Mouse (Mus musculus) lung, postnatal 25 days (tissue): ENCODE measurements at regions not wholly inside any gene's neighbourhood (a gene's known extent, or its start where the extent isn't known, plus 50 kb on each side); places are given as distances from the start of the nearest gene placed in this dataset.
A peak's percentile ranks its signal among the peaks of the same experiment; 100 is the strongest.
"Not testable (repeated sequence)": the region's sequence is repeated elsewhere in the genome, so short reads cannot be mapped to it uniquely, and the experiment has no call there.

Source experiments
- DNase-seq: peaks from one replicate; pipeline ENCODE4 v3.0.0; 2022; ENCODE audit warnings: low spot score

DNA sequence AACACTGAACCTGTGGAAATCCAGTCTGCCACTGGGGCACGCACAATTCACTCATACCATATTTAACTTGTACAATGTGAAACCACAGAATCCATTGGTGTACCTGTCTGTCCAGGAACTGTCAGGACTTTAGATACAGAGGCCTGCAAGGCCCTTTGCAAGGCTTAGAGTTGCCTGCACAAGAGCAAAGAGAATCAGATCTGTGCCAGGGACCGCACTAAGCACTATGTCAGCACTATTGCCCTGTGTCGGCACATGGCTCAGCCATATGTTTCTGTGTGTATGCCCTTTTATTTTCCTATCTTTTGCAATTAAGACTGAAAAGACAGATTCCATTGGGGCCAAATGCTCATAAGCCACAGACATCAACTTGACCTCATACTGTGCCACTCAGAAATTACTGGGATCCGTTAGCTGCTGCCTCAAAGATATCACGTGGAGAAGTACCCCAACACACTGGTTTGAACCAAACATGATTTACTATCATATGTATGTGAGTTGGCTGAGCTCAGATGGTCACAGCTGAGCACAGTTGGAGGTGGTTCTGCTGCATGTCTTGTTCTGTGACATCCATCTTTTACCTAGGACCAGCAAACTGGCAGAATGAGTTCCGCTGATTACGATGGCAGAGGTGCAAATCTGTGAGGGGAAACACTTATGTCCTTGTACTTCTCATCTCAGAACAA is 181.7 kb upstream of the Prkcq start:
- no peak for DNase-seq

- no peak for DNase-seq
Observed at GRCm38 (mm10) chr2:10998798-10999197, 173.1 kb upstream of the Prkcq start.

DNA sequence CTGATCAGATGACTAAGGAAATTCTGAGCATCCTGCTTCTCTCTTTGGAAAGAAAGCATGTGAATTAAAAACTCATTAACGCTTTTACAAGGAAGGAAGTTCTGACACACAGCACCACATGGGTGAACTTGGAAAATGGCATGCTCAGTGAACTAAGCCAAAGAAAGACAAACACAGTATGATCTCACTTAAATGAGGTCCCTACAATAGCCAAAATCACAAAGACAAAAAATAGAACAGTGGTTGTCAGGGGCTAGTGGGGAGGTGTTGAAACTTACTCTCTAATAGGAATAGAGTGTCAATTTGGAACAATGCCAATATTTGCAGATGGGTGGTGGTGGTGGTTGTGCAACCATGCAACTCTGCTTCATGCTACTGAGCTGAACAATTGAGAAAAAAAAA is 172.7 kb upstream of the Prkcq start:
- peak; percentile 2 for DNase-seq

DNA sequence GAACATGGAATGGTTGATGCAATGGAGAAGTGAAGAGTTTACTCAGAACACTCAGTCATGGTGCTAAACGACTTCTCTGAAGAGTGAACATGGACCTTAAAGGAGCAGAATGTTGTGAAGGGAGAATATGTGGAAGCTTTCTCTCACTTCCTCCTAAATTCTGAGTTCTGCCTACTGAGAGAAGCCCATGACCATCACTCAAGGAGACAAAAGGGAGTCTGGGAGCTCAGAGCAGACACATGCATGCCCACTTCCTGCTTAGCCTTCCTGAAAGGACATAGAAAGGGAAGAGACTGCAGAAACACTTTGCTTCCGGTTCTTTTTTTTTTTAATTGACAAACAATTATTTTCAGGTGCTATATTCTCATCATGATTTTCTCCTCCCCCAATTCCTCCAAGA is 166.1 kb upstream of the Prkcq start:
- no peak for DNase-seq

- DNase-seq, result no peak
Observed at GRCm38 (mm10) chr2:11011041-11011962, 160.6 kb upstream of the Prkcq start.

GRCm38 (mm10) chr2:11012312-11012860 is 159.5 kb upstream of the Prkcq start:
- DNase-seq, result no peak

DNA sequence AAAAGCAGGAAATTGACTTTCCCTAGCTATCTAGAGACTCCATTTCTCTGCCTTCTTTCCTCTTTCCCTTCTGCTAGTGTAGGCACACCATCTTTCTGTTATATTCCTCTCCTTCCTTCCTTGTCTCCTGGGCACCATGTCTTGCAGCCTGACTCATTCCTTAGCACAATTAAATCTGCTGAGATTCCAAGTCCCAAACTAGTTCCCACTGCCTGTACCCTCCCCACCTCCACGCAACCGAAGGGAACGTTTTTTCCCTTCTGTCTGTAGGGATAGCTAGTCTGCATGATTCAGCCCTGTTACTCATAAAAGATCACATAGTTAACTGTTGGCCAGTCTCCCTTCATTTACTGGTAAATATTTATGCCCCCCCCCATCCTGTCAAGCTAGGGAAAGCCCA is 158.8 kb upstream of the Prkcq start:
- DNase-seq, result no peak

DNA sequence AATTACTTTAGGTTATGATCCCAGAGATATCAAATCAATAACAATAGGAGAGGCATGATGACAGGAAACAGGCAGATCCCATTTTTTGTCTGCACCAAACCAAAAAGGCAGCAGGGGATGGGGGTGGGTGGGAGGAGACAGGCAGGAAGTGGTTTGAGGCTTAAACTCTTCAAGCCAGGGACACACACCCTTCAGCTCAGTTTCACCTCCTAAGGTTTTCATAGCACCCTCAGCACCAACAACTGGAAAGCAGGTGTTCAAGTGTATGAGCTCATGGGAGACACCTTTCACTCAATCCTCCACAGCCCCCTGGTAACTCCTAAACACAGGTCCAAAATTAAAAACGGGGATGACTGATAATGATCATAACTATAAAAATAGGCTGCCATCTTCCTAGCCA is 155.5 kb upstream of the Prkcq start:
- DNase-seq, result no peak

DNA sequence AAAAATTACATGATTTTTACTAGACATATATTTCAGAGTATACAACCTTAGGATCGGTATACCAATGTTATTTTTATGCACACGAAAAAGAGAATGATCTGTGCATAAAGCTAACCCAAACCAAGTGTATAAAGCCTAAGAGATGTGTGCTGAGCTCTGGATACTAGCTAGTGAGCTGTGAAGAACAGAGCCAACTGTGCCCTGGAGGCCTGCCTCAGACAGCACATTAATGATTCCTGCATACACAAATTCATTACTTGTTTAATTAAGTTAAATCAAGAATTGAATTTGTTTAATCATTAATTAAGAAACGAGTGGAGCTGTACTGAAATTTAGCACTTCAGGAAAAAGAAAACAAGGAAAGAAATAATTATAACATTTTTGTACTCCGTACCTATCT is 139.0 kb upstream of the Prkcq start:
- no peak for DNase-seq

- DNase-seq, result no peak
Observed at GRCm38 (mm10) chr2:11034178-11034577, 137.7 kb upstream of the Prkcq start.

- DNase-seq, result no peak
Observed at GRCm38 (mm10) chr2:11037343-11037742, 134.6 kb upstream of the Prkcq start.

DNA sequence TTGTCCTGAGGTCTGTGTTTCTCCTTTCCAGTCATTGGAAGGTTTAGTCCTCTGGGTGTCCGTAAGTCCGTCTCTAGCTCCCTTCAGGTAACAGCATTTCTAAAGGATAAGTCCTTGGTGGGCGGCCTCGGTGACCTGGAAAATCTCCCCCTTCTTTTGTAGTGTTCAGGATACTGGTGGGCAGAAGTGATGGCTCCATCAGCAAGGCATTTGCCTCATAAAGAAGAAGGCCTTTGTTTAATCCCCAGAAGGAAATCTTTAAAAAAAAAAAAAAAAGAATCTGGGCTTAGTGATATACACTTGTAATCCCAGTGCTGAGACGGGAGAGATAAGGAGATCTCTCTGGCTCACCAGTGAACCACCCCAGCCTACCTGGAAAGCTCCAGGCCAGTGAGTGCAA is 133.5 kb upstream of the Prkcq start:
- no peak for DNase-seq

GRCm38 (mm10) chr2:11040005-11040404 is 131.9 kb upstream of the Prkcq start:
- DNase-seq, result no peak

GRCm38 (mm10) chr2:11044727-11045274 is 127.1 kb upstream of the Prkcq start:
- no peak for DNase-seq

DNA sequence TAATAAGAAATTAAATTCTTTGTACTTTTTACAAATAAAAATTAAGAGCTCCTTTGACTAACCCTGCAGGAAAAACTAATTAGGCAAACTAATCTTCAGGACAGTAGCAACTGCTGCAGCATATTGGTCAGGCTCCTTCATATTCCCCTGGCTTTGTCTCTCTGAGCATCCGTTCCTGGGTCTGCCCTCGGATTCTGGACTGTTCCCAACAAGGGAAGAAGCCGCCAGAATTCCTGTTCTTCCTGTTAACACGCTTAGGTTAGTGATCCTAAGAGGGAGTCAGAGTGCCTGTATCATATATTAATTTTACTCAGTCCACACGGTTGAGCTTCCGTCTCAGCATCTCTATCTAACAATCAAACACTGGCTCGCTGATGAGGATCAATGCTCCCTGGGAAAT is 120.3 kb upstream of the Prkcq start:
- DNase-seq, result no peak

DNA sequence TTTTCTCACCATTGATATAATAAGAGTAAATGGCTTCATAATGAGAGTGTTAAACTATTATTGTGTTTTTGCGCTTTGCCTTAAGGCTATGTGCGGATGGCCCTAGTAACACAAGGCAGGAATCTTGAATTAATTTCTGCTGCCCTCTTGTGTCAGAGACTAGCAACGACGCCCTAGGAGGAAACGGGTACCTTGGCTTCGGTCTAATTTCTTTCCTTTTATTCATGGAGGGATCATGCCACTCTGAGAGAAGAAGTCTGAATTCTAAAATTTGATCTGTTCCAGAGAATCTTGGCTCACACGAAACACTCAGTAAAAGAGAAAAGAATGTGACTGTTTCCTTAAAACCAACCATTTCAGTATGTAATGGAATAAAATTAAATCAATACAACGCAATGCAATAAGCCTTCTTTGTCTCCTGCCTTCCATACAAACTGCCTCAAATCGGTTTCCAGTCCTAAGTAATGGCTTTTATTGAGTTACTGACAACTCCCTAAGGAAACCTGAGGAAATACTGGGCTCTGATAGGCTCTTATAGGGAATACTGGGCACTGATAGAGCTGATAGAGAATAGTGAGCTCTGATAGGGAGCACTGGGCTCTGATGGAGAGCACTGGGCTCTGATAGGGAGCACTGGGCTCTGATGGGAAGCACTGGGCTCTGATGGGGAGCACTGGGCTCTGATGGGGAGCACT is 112.0 kb upstream of the Prkcq start:
- DNase-seq, result peak; percentile 11

DNA sequence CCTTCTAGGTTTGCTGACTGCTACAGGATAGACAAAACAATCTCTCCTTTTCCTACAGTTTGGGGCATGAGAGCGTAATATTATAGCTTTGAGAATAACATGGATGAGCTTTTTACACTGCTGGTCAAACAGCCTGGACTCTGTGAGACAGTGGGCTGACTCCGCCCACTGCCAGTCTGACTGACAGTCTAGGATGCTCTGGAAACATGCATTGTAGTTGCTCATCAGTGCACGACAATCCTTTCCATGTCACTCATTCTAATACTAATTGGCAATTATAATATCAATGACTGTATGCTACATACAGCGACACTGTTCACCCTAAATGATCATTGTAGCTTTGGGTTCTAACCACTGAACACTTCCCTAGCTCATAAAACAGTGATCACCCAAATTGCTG is 104.5 kb upstream of the Prkcq start:
- DNase-seq, result no peak

DNA sequence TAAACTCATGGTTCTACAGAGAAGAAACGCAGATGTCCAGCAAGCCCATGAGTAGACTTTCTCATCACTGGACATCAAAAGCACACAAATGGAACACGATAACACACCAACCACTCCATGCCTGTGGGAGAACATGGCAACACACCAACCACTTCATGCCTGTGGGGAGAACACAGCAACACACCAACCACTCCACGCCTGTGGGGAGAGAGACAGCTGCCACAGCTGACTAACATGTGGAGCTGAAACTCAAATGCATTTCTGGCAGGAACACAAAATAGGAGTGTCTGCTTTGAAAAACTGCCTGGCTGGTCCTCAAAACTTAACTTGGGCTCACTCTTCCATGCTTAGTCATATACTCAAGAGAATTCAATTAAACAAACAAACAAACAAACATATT is 88.4 kb upstream of the Prkcq start:
- no peak for DNase-seq

DNA sequence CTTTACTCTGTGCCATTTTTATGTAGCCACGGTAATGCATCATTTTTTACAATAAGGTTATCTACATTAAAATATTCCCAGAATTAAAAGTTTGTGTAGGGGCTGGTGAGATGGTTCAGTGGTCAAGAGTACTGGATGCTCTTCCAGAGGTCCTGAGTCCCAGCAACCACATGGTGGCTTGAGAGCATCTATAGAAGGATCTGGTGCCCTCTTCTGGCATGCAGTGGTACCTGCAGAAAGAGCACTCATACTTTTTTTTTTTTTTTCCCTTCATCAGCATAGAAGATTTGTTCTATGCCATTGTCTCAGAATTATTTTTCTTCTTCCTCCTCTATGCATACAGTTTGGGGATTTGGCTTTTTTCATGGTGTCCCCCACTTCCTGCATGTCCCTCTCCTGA is 84.9 kb upstream of the Prkcq start:
- no peak for DNase-seq

DNA sequence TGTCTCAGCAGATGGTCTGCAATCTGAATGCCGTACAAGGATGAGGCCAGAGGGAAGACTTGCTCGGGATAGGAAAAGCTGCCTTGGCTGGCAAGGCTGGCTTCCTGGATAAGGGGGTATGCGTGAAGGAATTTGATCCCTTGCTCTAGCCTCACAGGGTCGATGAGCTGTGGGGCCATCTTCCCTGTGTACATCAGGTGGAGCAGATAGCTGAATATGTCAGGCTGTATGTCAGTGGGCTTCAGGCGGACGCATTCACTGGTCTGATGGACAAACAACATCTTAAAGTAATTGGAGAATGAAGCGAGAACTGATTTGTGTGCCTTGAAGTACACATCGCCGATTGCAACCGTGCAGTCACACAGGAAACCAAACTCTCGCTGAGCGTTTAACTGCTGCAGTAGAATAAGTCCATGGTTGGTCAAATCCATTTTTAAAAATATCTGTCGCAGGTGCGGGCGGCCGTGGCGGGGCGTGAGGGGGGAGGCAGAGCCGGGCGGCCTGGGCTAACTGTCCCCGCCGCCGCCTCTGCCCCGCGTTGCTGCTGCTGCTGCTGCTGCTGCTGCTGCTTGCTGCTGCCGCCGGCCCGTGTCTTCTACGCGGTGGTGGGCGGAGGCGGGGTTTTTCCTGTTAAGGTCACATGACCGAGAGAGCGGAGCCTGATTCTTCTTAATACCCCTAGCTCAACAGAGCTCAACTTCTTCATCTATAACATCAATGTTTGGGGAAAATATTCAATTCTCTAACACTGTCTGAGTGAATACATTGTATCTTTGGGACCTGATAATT is 71.9 kb upstream of the Prkcq start:
- not testable (repeated sequence) for DNase-seq

GRCm38 (mm10) chr2:11113191-11113590 is 58.7 kb upstream of the Prkcq start:
- peak; percentile 54 for DNase-seq
